Mouse (Mus musculus): Measurements from ENCODE around the gene Map1b.

DNA sequence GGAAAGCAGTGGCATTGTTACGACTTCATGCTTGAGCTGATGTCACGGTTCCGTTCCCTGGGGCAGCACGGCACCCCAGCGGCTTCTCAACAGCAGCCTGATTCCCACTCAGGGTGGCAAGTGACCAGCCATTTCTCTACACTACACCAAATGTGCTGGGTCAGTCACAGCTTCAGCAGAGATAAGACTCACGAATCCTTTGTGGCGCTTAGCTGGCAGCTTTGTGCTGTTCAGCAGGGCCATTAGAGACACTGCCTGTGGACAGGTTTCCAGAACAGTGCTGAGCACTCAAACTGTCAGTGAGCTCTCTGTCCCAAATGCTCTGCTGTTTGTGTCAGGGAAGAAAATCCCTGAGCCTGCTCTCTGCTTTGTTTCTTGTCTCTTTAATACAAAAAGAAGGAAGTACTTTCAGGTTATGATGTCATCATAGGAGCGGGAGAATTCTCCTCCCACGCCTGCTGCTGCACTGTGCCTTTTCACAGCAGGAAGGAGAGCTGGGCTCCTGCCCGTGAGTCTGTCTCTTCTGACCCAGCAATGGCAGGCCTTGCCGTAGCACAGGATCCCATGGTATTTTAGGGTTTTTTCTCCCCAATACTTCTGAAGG lies 103.8 kb downstream of the Map1b start:
- TF ChIP-seq FLI1 (IDR thresholded peaks at IDR 0.05; ENCODE audit: low read length) (no peak), GATA1 (IDR thresholded peaks at IDR 0.05; ENCODE audit: borderline replicate concordance, low read length) (0 out of 3 replicates have a peak, but pooled peaks have one; percentile 6)
